Mouse (Mus musculus) midbrain, postnatal 0 days (tissue): ENCODE data around the gene Serpinb9. TPM values are rescaled to one million over a fixed set of nuclear protein-coding genes. Genes with fewer than 3 reads are reported as not detected.
A peak's percentile ranks its signal among the peaks of the same experiment; 100 is the strongest.

Experiments used
- ATAC-seq: fragments of 200-750 bp; cut with Nextera tagmentation; 2 replicates; pipeline ENCODE4 v1.8.0; 2017; ENCODE audit warnings: moderate number of reproducible peaks, mild to moderate bottlenecking, moderate TSS enrichment, moderate library complexity; ENCODE audit not compliant: low FRiP score
- DNase-seq: peaks from one replicate; pipeline ENCODE4 v3.0.0-alpha.2; 2015; ENCODE audit warnings: low spot score
- H3K27ac ChIP-seq: fragments of 300-500 bp; sonication (generic); 2 replicates; pipeline ENCODE4 v1.5.1; 2014; ENCODE audit warnings: low read depth, mild to moderate bottlenecking, low read length, mixed read lengths
- H3K27me3 ChIP-seq: fragments of 300-500 bp; sonication (generic); 2 replicates; pipeline ENCODE4 v1.6.1; 2014; ENCODE audit warnings: low read length, control low read depth, mixed read lengths; ENCODE audit not compliant: insufficient read depth
- H3K36me3 ChIP-seq: fragments of 300-500 bp; sonication (generic); 2 replicates; pipeline ENCODE4 v1.6.1; 2014; ENCODE audit warnings: low read length, control low read depth, mixed read lengths; ENCODE audit not compliant: insufficient read depth
- H3K4me1 ChIP-seq: fragments of 300-500 bp; sonication (generic); 2 replicates; pipeline ENCODE4 v1.6.1; 2014; ENCODE audit warnings: mild to moderate bottlenecking, control low read depth, antibody characterized with exemption, low read length, mixed read lengths; ENCODE audit not compliant: insufficient read depth
- H3K4me2 ChIP-seq: fragments of 300-500 bp; sonication (generic); 2 replicates; pipeline ENCODE4 v1.6.1; 2014; ENCODE audit warnings: low read depth, mild to moderate bottlenecking, low read length, mixed read lengths; ENCODE audit not compliant: poor library complexity, severe bottlenecking
- H3K4me3 ChIP-seq: fragments of 300-500 bp; sonication (generic); 2 replicates; pipeline ENCODE4 v1.5.1; 2014; ENCODE audit warnings: low read depth, mild to moderate bottlenecking, low read length, moderate library complexity
- H3K9ac ChIP-seq: fragments of 300-500 bp; sonication (generic); replicated peaks from 2 replicates; pipeline ENCODE4 v1.6.1; 2014; ENCODE audit warnings: mild to moderate bottlenecking, low read length, moderate library complexity, mixed read lengths; ENCODE audit not compliant: poor library complexity, severe bottlenecking
- H3K9me3 ChIP-seq: fragments of 300-500 bp; sonication (generic); 2 replicates; pipeline ENCODE4 v1.6.1; 2016; ENCODE audit warnings: low read length, control low read depth
- CTCF ChIP-seq: IDR thresholded peaks from 2 replicates; pipeline ENCODE4 v1.5.1; 2016; ENCODE audit warnings: antibody characterized with exemption, mild to moderate bottlenecking
- WGBS: fragments of 180-500 bp; shearing (Covaris S2); extraction: QIAGEN DNeasy Blood & Tissue Kit; methylation state at CpG from one replicate; pipeline ENCODE4 v1.1.7; 2014; 5-methylcytosine and 5-hydroxymethylcytosine counted together
- polyA plus RNA-seq: library from polyadenylated mRNA; unstranded; fragments of >200 nt; fragmentation: Nextera tagmentation; extraction: Ambion mirVana; gene quantifications from 2 replicates; pipeline ENCODE4 v1.2.1, GENCODE M21; 2015
- total RNA-seq: library from RNA; depleted of rRNA; stranded (reverse); fragments of >200 nt; gene quantifications from 2 replicates; pipeline ENCODE4 v1.2.3, GENCODE M21; 2014

Serpinb9 gene
- total and polyA plus RNA-seq, 2 experiments from 2014 or later: 3.0 to 3.2 TPM

DNA sequence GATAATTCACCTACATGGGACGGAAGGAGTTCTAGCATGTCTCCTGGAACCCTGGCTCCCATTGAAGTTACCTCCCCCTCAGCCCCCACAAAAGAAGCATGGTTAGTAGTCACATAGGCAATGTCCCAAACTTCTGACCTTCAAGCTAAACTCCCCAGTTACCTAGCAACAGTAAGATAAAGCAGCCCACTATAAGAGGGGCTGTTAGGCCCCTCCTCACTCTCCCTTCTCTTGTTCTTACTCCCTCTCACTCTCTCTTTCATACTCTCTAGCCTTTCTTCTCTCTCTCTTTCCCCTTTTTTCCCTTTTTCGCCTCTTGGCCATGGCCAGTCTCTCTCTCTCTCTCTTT, 9.2 kb upstream of the Serpinb9 start:
- WGBS: 81% methylated on average over 2 of the region's 2 CpGs
- no peak for ATAC-seq

DNA sequence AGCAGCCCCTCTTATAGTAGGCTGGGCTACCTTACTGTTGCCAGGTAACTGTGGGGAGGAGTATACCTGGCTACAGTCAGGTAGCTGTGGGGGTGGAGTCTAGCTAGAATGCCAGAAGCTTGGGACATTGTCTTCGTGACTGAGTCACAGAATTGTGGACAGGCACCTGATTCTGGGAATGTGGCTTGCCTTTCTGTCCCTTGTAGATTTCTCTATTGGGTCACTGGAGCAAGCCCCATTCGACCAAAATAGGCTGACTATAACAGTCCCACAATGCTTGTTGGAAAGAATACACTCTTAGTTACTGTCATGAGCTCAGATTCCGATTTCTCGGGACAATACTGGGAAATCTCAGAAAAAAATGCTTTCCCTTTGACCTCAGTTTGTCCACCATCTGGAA, 8.0 kb upstream of the Serpinb9 start:
- ATAC-seq: no peak
- no peak for DNase-seq
- Histone ChIP-seq H3K9ac (no peak overlapping the region), H3K9me3 (no peaks in the 10 kb centered on the region), H3K27me3 (no peaks in the 10 kb centered on the region), H3K36me3 (no peaks in the 10 kb centered on the region), H3K4me2 (no peak overlapping the region), H3K4me1 (no peaks in the 10 kb centered on the region), H3K4me3 (no peak overlapping the region), H3K27ac (no peak overlapping the region)
- WGBS: 80% methylated on average over 4 of the region's 4 CpGs
- no peak for TF ChIP-seq CTCF

More for the DNA sequence above, 9.2 kb upstream of the Serpinb9 start:
- Histone ChIP-seq H3K4me1 (no peaks in the 10 kb centered on the region), H3K9ac (no peak overlapping the region), H3K9me3 (no peaks in the 10 kb centered on the region), H3K27ac (no peak overlapping the region), H3K4me3 (no peak overlapping the region), H3K4me2 (no peak overlapping the region), H3K27me3 (no peaks in the 10 kb centered on the region), H3K36me3 (no peaks in the 10 kb centered on the region)
- no peak for DNase-seq
- no peak for TF ChIP-seq CTCF

DNA sequence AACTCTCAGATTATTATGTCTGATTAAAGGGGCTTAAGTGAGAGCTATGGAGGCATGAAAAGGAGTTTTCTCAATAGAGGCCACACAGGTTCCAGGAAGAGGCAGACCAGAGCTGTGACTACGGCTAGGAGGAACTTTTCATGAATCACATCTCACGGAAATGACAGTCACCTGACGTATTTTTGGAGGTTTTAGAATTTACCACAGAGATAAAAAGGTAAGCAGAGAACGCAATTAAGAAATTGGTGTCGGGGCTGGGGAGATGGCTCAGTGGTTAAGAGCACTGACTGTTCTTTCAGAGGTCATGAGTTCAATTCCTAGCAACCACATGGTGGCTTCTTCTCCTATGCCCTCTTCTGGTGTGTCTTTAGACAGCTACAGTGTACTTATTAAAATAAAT, 1.7 kb upstream of the Serpinb9 start:
- H3K27ac ChIP-seq: no peak overlapping the region
- no peak for ATAC-seq
- no peak overlapping the region for H3K4me3 ChIP-seq
- H3K36me3 ChIP-seq: no peaks in the 10 kb centered on the region
- H3K4me2 ChIP-seq: no peak overlapping the region
- 0 out of 2 replicates have a peak, but pooled peaks cover 2% of the 10 kb centered on the region for H3K4me1 ChIP-seq
- DNase-seq: no peak
- TF ChIP-seq CTCF: no peak
- H3K27me3 ChIP-seq: no peaks in the 10 kb centered on the region
- WGBS: 91% methylated on average over 5 of the region's 5 CpGs
- no peak overlapping the region for H3K9ac ChIP-seq
- H3K9me3 ChIP-seq: no peaks in the 10 kb centered on the region

DNA sequence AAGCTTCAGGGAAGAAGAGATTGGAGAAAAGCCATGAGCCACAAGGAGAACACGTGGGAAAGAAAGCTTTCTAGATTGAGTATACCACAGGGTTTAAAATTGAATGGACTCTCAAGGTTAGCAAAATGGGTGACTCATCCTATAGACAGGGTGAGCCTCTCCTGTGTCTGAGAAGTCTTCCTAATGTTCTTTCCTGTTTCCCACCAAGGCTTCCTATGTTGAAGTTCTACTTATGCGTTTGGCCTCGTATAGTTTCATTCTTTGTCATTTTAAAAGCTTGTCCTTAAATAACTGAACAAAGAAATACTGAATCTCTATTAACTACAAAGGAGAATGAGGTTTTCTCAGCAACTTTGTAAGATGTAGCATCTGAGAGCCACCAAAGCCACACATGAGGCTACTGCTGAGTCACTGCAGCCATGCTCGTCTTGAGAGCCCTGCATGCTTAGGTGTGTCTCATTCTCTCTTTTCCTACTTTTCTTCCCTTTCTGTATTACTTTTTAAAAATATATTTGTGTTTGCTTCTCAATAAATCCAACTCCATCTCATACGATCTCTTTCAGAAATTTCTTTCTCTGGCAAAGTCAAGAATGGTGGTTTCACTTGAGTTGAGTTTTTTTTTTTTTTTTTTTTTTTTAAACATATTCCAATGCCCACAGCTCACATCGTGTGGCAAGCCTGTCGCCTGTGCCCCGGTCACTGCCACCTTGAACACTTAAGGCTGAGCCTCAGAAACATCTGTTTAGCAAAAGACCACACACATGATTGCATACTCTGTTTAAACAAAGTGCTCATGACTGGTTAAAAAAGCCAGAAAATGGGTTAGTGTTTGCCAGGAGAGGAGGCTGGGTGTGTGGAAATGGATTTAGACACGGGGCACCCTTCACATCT, 718 bp downstream of the Serpinb9 start:
- DNase-seq (no peak), ATAC-seq (0 out of 2 replicates have a peak, but pooled peaks have one; percentile 25)
- no peaks in the 10 kb centered on the region for H3K27me3 ChIP-seq
- no peak overlapping the region for H3K9ac ChIP-seq
- no peak for TF ChIP-seq CTCF
- 0 out of 2 replicates have a peak, but pooled peaks cover 2% of the 10 kb centered on the region for H3K4me1 ChIP-seq
- peak overlapping the region; percentile 2; the same call in 1 of the 2 replicates for H3K27ac ChIP-seq
- H3K4me3 ChIP-seq: peak overlapping the region; percentile 22; the same call in 1 of the 2 replicates
- peak overlapping the region; percentile 47 for H3K4me2 ChIP-seq
- H3K36me3 ChIP-seq: no peaks in the 10 kb centered on the region
- H3K9me3 ChIP-seq: no peaks in the 10 kb centered on the region
- WGBS: 71% methylated on average over 9 of the region's 9 CpGs

DNA sequence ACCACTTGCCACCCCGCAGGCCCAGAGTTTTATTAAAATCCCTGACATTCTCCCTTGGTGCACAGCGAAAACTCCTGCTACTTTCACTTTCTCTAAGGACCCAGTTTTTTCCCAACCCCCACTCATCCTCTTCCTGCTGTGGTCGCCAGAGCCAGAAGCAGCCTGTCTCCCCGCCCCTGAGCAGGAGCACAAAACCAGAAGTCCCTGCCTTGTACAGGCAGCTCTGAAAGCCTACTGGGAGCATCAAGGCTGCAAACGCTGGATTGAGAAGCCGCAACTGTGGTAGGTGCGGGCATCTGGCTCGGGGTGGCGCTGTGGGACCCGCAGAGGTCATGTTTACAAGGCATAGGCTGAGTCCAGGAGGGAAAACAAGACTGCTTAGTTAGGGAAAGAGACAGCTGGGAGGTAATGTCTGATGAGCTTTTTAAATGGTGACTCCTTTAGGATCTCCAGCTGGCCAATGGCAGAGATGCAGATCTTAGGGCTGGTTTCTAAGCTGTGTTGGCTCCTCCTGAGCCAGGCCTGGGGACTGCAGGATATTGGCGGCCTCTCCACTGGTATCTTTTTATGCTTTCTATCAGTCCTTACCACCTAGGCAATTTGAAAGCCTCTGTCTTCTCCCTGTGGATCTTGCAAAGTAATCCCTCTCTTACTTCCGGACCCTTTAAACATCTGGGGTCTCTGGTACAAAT, 1.5 kb downstream of the Serpinb9 start:
- WGBS: 15% methylated on average over 12 of the region's 12 CpGs
- H3K9ac ChIP-seq: 0 out of 2 replicates have a peak overlapping the region, but pooled peaks have one; percentile 25
- no peaks in the 10 kb centered on the region for H3K36me3 ChIP-seq
- H3K4me3 ChIP-seq: peak overlapping the region; percentile 22; the same call in 1 of the 2 replicates
- DNase-seq (peak; percentile 76), ATAC-seq (peak; percentile 85)
- H3K4me1 ChIP-seq: 0 out of 2 replicates have a peak, but pooled peaks cover 2% of the 10 kb centered on the region
- H3K27ac ChIP-seq: peak overlapping the region; percentile 2; the same call in 1 of the 2 replicates
- H3K9me3 ChIP-seq: no peaks in the 10 kb centered on the region
- H3K27me3 ChIP-seq: no peaks in the 10 kb centered on the region
- TF ChIP-seq CTCF: peak; percentile 75
- H3K4me2 ChIP-seq: peak overlapping the region; percentile 47
